Mouse (Mus musculus) midbrain, embryonic 10.5 days (tissue): ENCODE measurements at regions not wholly inside any gene's neighbourhood (a gene's known extent, or its start where the extent isn't known, plus 50 kb on each side); places are given as distances from the start of the nearest gene placed in this dataset.

Experiments
- DNase-seq: peaks from one replicate; pipeline ENCODE4 v3.0.0-alpha.2; 2017; ENCODE audit warnings: low spot score
- H3K27ac ChIP-seq: fragments of 300-500 bp; sonication (generic); replicated peaks from 2 replicates; pipeline ENCODE4 v1.5.1; 2016; ENCODE audit warnings: mild to moderate bottlenecking
- H3K27me3 ChIP-seq: fragments of 300-500 bp; sonication (generic); 2 replicates; pipeline ENCODE4 v1.6.1; 2016; ENCODE audit warnings: low read depth, mild to moderate bottlenecking; ENCODE audit not compliant: poor library complexity, severe bottlenecking
- H3K36me3 ChIP-seq: fragments of 300-500 bp; sonication (generic); 2 replicates; pipeline ENCODE4 v1.6.1; 2016; ENCODE audit warnings: mild to moderate bottlenecking, moderate library complexity
- H3K4me1 ChIP-seq: fragments of 300-500 bp; sonication (generic); 2 replicates; pipeline ENCODE4 v1.6.1; 2016
- H3K4me3 ChIP-seq: fragments of 300-500 bp; sonication (generic); 2 replicates; pipeline ENCODE4 v1.5.1; 2016; ENCODE audit warnings: mild to moderate bottlenecking, moderate library complexity
- H3K9me3 ChIP-seq: fragments of 300-500 bp; sonication (generic); replicated peaks from 2 replicates; pipeline ENCODE4 v1.6.1; 2016; ENCODE audit warnings: mild to moderate bottlenecking
- WGBS: fragments of 180-500 bp; shearing (Covaris S2); methylation state at CpG from one replicate; pipeline ENCODE4 v1.1.7; 2016; 5-methylcytosine and 5-hydroxymethylcytosine counted together

DNA sequence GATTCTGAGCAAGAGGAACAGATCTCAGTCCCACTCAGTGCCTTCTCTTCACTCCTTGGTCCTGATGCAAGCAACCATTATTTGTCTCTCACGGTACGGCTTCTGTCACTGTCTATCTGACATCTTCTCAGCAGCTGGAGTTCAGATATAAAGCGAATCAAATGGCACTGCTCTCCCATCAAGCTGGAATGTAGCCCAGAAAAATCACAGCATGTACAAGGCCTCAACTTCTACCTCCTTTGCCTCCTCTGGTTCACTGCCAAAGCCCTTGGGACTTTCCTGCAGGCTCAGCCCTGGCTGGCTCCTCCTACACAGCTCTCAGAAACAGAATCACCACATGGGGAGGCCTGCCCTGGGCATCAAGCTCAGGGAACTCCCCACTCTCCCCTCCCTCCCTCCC is 107.1 kb upstream of the Prok2 start:
- no peak for DNase-seq

DNA sequence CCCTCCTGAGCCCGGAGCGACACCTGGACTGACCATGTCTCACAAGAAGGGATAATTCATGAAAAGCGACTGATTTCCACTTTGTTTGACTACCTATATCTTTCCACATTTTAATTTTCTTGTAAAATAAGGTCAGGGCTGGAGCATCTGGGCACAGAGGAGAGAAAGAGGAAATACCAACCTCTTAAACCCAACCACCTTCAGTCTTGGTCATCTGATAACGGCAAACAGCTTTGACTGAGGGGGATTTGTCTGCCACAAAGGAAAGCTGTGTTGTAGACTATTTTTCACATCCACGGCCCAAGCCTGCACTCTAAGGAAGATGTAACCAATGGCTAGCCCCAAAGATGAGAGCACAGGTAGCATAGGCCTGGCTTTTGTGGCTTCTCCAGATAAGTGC is 101.4 kb upstream of the Prok2 start:
- Histone ChIP-seq H3K4me3 (no peak overlapping the region), H3K36me3 (no peaks in the 10 kb centered on the region), H3K27me3 (peaks cover under 1% of the 10 kb centered on the region; the same call in 1 of the 2 replicates), H3K9me3 (no peaks in the 10 kb centered on the region), H3K27ac (no peak overlapping the region), H3K4me1 (peaks cover 10% of the 10 kb centered on the region)
- WGBS = 91% methylated on average over 5 of the region's 5 CpGs
- DNase-seq = no peak

More for the DNA sequence above, 107.1 kb upstream of the Prok2 start:
- Histone ChIP-seq H3K36me3 (no peaks in the 10 kb centered on the region), H3K4me1 (0 out of 2 replicates have a peak, but pooled peaks cover 4% of the 10 kb centered on the region), H3K4me3 (no peak overlapping the region), H3K27ac (no peak overlapping the region), H3K9me3 (no peaks in the 10 kb centered on the region), H3K27me3 (no peaks in the 10 kb centered on the region)
- WGBS = 60% methylated on average over 3 of the region's 3 CpGs

DNA sequence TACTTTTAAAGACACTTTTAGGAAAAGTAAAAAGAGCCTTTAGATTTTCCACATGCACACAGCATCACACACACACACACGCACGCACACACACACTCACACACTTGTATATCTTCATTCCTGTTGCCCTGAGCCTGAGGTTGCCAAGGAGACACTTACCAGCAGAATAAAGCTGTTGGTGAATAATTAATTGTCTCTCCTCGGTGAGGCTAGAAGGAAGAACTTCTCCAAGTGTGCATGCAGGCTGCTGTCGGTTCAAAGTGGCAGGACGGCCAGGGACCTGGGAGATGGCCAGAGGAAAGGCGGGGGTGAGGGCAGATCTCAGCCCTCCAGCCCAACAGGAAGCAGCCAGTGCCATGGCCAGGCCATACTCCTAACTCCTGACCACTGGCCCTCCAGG is 98.6 kb upstream of the Prok2 start:
- Histone ChIP-seq H3K9me3 (no peaks in the 10 kb centered on the region), H3K27me3 (peaks cover 8% of the 10 kb centered on the region; the same call in 1 of the 2 replicates), H3K4me3 (no peak overlapping the region), H3K4me1 (peaks cover 10% of the 10 kb centered on the region), H3K36me3 (no peaks in the 10 kb centered on the region), H3K27ac (no peak overlapping the region)
- DNase-seq = peak; percentile 19
- 55% methylated on average over 6 of the region's 6 CpGs for WGBS

DNA sequence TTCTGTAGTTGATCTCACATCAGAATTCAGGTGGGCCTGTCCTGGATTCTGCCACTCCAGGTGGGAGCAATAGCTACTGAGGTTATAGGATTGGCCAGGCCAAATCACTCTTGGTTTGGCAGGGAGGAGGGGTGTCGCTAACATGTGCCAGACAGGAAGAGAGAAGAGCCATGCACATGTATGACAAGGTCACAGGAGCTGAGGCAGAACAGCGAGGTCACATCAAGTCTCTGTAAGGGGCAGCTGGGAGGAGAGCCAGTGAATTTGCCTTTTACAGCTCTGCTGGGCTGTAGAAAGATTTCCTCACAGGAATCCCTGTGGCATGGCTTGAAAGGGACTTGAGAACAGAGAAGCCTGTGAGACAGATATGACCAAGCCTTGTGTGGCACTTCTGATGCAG is 96.3 kb upstream of the Prok2 start:
- Histone ChIP-seq H3K27me3 (peaks cover 12% of the 10 kb centered on the region), H3K9me3 (no peaks in the 10 kb centered on the region), H3K36me3 (no peaks in the 10 kb centered on the region), H3K4me3 (no peak overlapping the region), H3K4me1 (peaks cover 10% of the 10 kb centered on the region), H3K27ac (0 out of 2 replicates have a peak overlapping the region, but pooled peaks have one; percentile 6)
- 90% methylated on average over 2 of the region's 2 CpGs for WGBS
- no peak for DNase-seq

DNA sequence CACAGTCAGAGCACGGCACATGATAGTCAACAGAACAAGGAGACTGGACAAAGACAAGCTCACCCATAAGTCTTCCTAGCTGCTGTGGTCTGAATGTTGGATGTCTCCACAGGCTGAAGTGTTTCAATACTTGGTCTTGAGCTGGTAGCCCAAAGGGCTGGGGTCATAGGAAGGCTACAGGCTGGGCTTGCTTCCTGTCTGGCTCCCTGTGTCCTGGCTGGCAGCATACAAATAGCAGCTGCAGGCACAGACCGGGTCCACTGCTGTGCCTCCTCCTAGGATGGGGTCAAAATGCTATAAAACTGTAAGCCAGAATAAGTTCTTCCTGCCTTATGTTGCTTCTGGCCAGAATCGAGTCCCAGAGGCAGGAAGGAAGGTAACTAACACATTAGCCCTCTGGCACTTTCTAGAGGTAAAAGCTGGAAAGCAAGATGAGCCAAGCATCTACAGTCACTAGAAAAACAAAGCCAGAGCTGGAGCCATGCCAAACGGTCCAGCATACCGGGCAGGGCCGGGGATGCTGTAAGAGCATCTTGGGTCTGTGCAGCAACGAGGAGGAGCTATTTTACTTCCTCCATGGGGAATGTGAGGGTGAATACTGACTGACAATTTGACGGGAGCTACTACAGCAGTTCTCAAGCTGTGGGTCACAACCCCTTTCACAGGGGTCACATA is 93.2 kb upstream of the Prok2 start:
- Histone ChIP-seq H3K9me3 (no peaks in the 10 kb centered on the region), H3K27ac (no peak overlapping the region), H3K4me1 (peaks cover 4% of the 10 kb centered on the region), H3K4me3 (no peak overlapping the region), H3K27me3 (peaks cover 25% of the 10 kb centered on the region), H3K36me3 (no peaks in the 10 kb centered on the region)
- DNase-seq = no peak
- 72% methylated on average over 8 of the region's 8 CpGs for WGBS

- WGBS = 87% methylated on average over 6 of the region's 6 CpGs
- DNase-seq = no peak
- H3K4me3 ChIP-seq = no peak overlapping the region
These were observed 92.3 kb upstream of the Prok2 start for GRCm38 (mm10) chr6:99818486-99818885.

DNA sequence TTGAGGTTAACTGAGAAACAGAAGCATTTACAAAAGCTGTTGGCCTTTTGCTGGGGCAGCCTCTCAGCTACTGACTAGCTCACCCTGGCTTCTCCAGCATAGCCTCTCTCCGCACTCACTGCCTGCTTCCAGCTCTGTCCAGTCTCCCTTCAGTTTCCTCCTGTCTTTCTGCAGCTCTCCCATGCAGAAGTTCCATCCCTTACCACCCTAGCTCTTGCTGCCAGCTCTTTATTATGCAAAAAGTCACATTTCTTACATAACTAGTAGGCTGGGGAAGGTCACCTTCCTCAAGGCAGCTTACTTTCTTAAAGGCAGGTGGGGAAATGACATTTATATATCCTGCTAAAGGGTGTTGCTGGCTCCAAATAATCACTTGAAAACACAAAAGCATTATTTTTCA is 91.1 kb upstream of the Prok2 start:
- Histone ChIP-seq H3K9me3 (no peaks in the 10 kb centered on the region), H3K4me3 (no peak overlapping the region), H3K4me1 (peaks cover 4% of the 10 kb centered on the region), H3K36me3 (no peaks in the 10 kb centered on the region), H3K27ac (no peak overlapping the region), H3K27me3 (peaks cover 27% of the 10 kb centered on the region)
- no peak for DNase-seq
- 94% methylated on average over 1 of the region's 1 CpGs for WGBS

More at GRCm38 (mm10) chr6:99818486-99818885, 92.3 kb upstream of the Prok2 start:
- no peaks in the 10 kb centered on the region for H3K9me3 ChIP-seq
- no peaks in the 10 kb centered on the region for H3K36me3 ChIP-seq
- peaks cover 25% of the 10 kb centered on the region for H3K27me3 ChIP-seq
- no peak overlapping the region for H3K27ac ChIP-seq
- peaks cover 4% of the 10 kb centered on the region for H3K4me1 ChIP-seq

GRCm38 (mm10) chr6:99813102-99813501 is 86.9 kb upstream of the Prok2 start:
- Histone ChIP-seq H3K36me3 (no peaks in the 10 kb centered on the region), H3K4me3 (no peak overlapping the region), H3K9me3 (no peaks in the 10 kb centered on the region), H3K27ac (no peak overlapping the region), H3K4me1 (peaks cover 4% of the 10 kb centered on the region), H3K27me3 (peaks cover 25% of the 10 kb centered on the region)
- no peak for DNase-seq
- WGBS = 91% methylated on average over 4 of the region's 4 CpGs

DNA sequence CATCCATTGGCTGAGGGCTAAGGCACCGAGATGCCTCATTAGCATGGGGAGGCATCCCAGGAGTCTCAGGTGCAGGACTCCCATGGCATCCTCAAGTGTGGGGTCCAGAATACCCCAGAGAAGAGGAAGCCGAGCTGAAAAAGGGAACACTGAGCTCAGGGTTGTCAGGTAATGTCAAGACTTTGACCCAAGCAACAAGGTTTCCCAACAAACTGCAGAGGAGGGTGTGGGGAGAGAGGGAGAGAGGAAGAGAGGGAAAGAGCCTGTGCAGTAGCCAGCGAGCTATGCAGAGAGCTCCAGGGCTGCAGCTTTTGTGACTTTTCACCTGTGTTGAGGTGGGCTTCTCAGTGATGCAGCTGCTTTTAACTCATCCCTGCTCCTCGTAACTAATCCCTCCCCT is 85.7 kb upstream of the Prok2 start:
- H3K27me3 ChIP-seq = peaks cover 22% of the 10 kb centered on the region
- no peak overlapping the region for H3K27ac ChIP-seq
- no peaks in the 10 kb centered on the region for H3K36me3 ChIP-seq
- peaks cover 4% of the 10 kb centered on the region for H3K4me1 ChIP-seq
- no peak for DNase-seq
- no peaks in the 10 kb centered on the region for H3K9me3 ChIP-seq
- H3K4me3 ChIP-seq = no peak overlapping the region
- 79% methylated on average over 4 of the region's 4 CpGs for WGBS

DNA sequence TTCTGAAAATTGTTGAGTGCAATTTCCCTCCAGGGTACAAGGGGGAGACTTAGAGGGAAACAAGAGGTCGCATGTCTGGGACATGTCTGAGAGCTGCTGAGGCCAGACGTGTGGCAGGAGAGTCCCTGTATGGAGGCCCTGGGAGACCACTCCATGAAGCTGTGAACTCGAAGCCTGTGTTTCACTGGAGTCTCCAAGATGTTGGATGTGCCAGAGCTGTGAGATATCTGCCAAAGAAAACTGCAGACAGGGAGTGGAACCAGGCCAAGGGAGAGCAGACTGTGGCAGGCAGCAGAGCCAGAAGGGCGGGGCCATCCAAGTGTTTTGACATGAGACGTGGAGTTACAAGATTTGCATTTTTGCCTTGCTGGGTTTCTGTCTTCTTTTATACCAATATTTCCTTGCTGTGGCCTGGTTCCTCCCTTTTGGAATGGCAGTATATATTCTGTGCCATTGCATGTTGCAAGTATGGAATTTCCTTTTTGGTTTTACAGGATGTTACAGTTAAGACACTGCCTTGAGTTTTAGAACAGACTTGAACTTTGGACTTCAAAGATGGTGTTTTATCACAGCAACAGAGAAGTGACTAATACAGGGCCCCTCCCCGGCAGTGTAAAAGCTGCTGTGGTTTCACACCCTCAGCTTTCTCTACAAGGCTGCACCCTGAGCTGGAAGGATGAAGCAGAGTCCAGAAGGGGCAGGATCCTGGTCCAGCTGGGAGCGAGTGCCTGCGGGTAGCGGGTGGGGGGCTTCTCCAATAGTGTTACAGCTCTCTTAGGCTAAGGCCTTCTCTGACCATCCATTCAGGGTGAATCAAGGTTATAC is 85.0 kb upstream of the Prok2 start:
- Histone ChIP-seq H3K27me3 (peaks cover 21% of the 10 kb centered on the region), H3K4me1 (peaks cover 4% of the 10 kb centered on the region), H3K36me3 (no peaks in the 10 kb centered on the region), H3K4me3 (no peak overlapping the region), H3K27ac (no peak overlapping the region), H3K9me3 (no peaks in the 10 kb centered on the region)
- WGBS = 82% methylated on average over 9 of the region's 9 CpGs
- DNase-seq = no peak

- peak overlapping the region; percentile 77 for H3K27ac ChIP-seq
- WGBS = 32% methylated on average over 10 of the region's 10 CpGs
- no peaks in the 10 kb centered on the region for H3K36me3 ChIP-seq
- peaks cover 59% of the 10 kb centered on the region for H3K27me3 ChIP-seq
- H3K4me3 ChIP-seq = peak overlapping the region; percentile 43
- DNase-seq = no peak
- H3K4me1 ChIP-seq = peaks cover 13% of the 10 kb centered on the region
- H3K9me3 ChIP-seq = no peaks in the 10 kb centered on the region
These were observed 78.7 kb upstream of the Prok2 start for GRCm38 (mm10) chr6:99804905-99805245.

- peak; percentile 94 for DNase-seq
- H3K36me3 ChIP-seq = no peaks in the 10 kb centered on the region
- H3K4me1 ChIP-seq = peaks cover 13% of the 10 kb centered on the region
- H3K4me3 ChIP-seq = peak overlapping the region; percentile 43
- 18% methylated on average over 25 of the region's 25 CpGs for WGBS
- peak overlapping the region; percentile 77 for H3K27ac ChIP-seq
- no peaks in the 10 kb centered on the region for H3K9me3 ChIP-seq
- peaks cover 66% of the 10 kb centered on the region for H3K27me3 ChIP-seq
These were observed 78.1 kb upstream of the Prok2 start for GRCm38 (mm10) chr6:99803983-99804904.
